Mouse (Mus musculus): ENCODE data around the gene Sumf1. TPM values are rescaled to one million over a fixed set of nuclear protein-coding genes. Genes with fewer than 3 reads are reported as not detected.
A peak's percentile ranks its signal among the peaks of the same experiment; 100 is the strongest.

Sumf1 gene
- polyA plus RNA-seq, 1 experiment from 2014 or later: 12.3 TPM

GRCm38 (mm10) chr6:108065583-108065982 lies 119.8 kb downstream of the Sumf1 start:
- ATAC-seq (replicated peaks): no peak
- H3K9ac ChIP-seq (replicated peaks): peak overlapping the region; percentile 58; the same call in 1 of the 2 replicates
- H3K4me3 ChIP-seq: peak overlapping the region; percentile 56
- peak overlapping the region; percentile 96 for H3K27ac ChIP-seq (replicated peaks)
- H3K27me3 ChIP-seq: no peaks in the 10 kb centered on the region
- 6% methylated on average over 6 of the region's 6 CpGs for WGBS
- H3K4me2 ChIP-seq (replicated peaks): peak overlapping the region; percentile 50
- H3K9me3 ChIP-seq: no peaks in the 10 kb centered on the region
- no peaks in the 10 kb centered on the region for H3K36me3 ChIP-seq
- H3K4me1 ChIP-seq: no peaks in the 10 kb centered on the region

GRCm38 (mm10) chr6:108064918-108065526 lies 120.4 kb downstream of the Sumf1 start, which contains the start of gene Setmar:
Setmar (plus strand) TSS chr6:108065045.
- H3K4me2 ChIP-seq (replicated peaks): peak within 1 kb of the TSS; percentile 50
- H3K27ac ChIP-seq (replicated peaks): peak within 1 kb of the TSS; percentile 96
- no peaks in the 10 kb centered on the region for H3K9me3 ChIP-seq
- no peaks in the 10 kb centered on the region for H3K4me1 ChIP-seq
- peak within 1 kb of the TSS; percentile 58 for H3K9ac ChIP-seq (replicated peaks)
- peak within 1 kb of the TSS; percentile 56 for H3K4me3 ChIP-seq
- WGBS: under 1% methylated on average over 24 of the region's 24 CpGs
- no peaks in the 10 kb centered on the region for H3K36me3 ChIP-seq
- H3K27me3 ChIP-seq: no peaks in the 10 kb centered on the region
- peak; percentile 98 for ATAC-seq (replicated peaks)

- no peak overlapping the region for H3K4me2 ChIP-seq (replicated peaks)
- no peaks in the 10 kb centered on the region for H3K27me3 ChIP-seq
- no peak overlapping the region for H3K27ac ChIP-seq (replicated peaks)
- 80% methylated on average over 3 of the region's 3 CpGs for WGBS
- no peak overlapping the region for H3K9ac ChIP-seq (replicated peaks)
- H3K9me3 ChIP-seq: no peaks in the 10 kb centered on the region
- H3K36me3 ChIP-seq: no peaks in the 10 kb centered on the region
- H3K4me1 ChIP-seq: peaks cover 9% of the 10 kb centered on the region
- no peak for ATAC-seq (replicated peaks)
- no peak overlapping the region for H3K4me3 ChIP-seq
Observed at GRCm38 (mm10) chr6:108061121-108061520, 124.3 kb downstream of the Sumf1 start.

GRCm38 (mm10) chr6:108058066-108058465 lies 127.3 kb downstream of the Sumf1 start:
- peaks cover 9% of the 10 kb centered on the region for H3K4me1 ChIP-seq
- H3K4me2 ChIP-seq (replicated peaks): no peak overlapping the region
- no peaks in the 10 kb centered on the region for H3K27me3 ChIP-seq
- H3K9me3 ChIP-seq: no peaks in the 10 kb centered on the region
- 77% methylated on average over 5 of the region's 5 CpGs for WGBS
- 0 out of 2 replicates have a peak, but pooled peaks have one; percentile 13 for ATAC-seq (replicated peaks)
- no peak overlapping the region for H3K27ac ChIP-seq (replicated peaks)
- no peak overlapping the region for H3K4me3 ChIP-seq
- H3K9ac ChIP-seq (replicated peaks): no peak overlapping the region
- H3K36me3 ChIP-seq: no peaks in the 10 kb centered on the region

- H3K36me3 ChIP-seq: no peaks in the 10 kb centered on the region
Observed at GRCm38 (mm10) chr6:108057353-108057752, 128.0 kb downstream of the Sumf1 start.

More at GRCm38 (mm10) chr6:108057353-108057752, 128.0 kb downstream of the Sumf1 start:
- WGBS: 63% methylated on average over 4 of the region's 4 CpGs
- Histone ChIP-seq H3K9me3 (no peaks in the 10 kb centered on the region), H3K27me3 (no peaks in the 10 kb centered on the region), H3K9ac (replicated peaks) (no peak overlapping the region), H3K4me2 (replicated peaks) (no peak overlapping the region), H3K27ac (replicated peaks) (no peak overlapping the region), H3K4me1 (peaks cover 9% of the 10 kb centered on the region), H3K4me3 (no peak overlapping the region)
- ATAC-seq (replicated peaks): peak; percentile 39; the same call in 1 of the 2 replicates

Other genes with a start within 250 kb of the Sumf1 start
- gene Setmar, start 120.5 kb downstream of the Sumf1 start, polyA plus RNA-seq (2015; fragmentation: Nextera tagmentation; extraction: Ambion mirVana): 7.5 and 7.8 TPM in 2 replicates
- gene Itpr1, start 27.5 kb upstream of the Sumf1 start, polyA plus RNA-seq (2015; fragmentation: Nextera tagmentation; extraction: Ambion mirVana): 11.0 and 12.6 TPM in 2 replicates

Measured in forebrain, embryonic 15.5 days (tissue).